Mouse (Mus musculus): Measurements from ENCODE around the gene Gm20721.
"Not testable (repeated sequence)": the region's sequence is repeated elsewhere in the genome, so short reads cannot be mapped to it uniquely, and the experiment has no call there.

Gm20721 gene

DNA sequence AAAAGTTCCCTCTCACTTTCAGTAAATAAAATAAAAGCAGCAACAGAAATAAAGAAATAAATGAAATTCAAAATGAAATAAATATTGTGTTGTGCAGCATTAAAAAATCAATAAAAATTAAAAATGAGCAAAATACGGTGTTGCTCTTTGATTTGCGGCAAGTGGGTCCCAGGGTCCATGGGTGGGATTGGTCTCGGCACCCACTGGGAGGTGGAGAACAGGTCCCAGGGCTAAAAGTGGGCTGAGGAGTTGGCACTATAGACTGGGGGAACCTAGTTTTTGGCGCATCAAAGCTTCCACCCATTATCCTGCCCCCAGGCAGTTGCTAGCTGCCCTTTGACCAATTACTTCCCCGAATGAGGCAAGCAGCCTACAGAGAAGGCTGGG lies at the start of gene Gm20721:
Gene Gm20721, minus strand, starts transcription at position 101 of the 387 bp plus-strand sequence.
- no peak for DNase-seq (ENCODE audit: low read depth, low spot score)

DNA sequence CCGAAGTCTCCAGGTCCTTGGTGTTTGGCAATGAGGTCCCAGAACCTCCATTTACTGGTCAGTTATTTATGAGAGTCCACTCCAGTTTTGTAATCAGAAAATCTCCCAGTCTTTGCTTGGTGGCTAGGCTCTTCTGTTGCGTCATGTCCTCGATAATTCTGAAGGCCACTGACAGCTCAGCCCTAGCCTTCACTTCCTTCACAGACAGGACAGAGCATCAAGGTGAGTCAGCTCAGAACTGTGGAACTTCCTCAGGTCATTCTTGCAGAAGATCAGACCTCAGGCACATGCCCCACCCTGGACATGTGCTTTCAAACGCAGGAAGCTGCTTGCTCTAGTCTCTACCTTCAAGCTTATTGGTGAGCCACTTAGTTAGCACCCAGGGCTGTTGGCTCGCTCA lies 46.9 kb upstream of the Gm20721 start:
- DNase-seq (ENCODE audit: low read depth, low spot score), result no peak

DNA sequence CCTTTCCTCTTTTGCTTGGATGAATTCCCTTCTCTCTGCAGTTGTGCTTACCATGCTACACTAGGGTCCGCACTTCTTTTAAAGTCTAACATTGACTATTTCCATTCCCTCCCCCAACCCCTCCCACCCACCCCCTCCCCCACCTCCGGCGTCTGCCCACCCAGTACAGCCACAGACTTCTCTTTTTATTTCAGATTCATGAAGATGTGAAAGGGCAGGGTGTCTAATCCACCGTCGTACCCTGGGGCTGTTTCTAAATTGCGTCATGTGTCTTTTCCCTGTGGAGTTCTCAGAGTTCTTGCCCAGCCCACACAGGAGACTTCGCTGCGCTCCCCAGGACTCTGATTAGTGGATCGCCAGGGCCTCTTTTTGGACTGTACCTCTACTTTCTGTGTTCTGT lies 46.0 kb upstream of the Gm20721 start:
- no peak for DNase-seq (ENCODE audit: low read depth, low spot score)

DNA sequence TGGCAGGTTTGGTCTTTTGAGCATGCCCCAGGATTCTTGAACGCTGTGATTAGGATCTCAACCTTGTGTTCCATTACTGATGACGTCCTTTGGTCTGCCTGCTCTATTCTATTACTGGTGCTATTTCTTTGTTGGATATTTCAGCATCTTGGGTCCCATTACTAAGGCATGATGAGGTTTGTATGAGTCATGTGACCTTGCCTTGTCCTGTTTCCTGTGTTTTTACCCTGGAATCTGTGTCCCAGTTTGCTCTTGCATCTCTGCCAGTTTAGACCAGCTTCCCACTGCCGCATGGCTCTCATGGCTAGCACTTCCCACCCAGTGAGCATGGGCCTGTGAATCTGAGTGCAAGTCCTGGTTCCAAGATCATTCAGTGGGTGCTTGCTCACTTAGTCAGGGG lies 45.4 kb upstream of the Gm20721 start:
- no peak for DNase-seq (ENCODE audit: low read depth, low spot score)

DNA sequence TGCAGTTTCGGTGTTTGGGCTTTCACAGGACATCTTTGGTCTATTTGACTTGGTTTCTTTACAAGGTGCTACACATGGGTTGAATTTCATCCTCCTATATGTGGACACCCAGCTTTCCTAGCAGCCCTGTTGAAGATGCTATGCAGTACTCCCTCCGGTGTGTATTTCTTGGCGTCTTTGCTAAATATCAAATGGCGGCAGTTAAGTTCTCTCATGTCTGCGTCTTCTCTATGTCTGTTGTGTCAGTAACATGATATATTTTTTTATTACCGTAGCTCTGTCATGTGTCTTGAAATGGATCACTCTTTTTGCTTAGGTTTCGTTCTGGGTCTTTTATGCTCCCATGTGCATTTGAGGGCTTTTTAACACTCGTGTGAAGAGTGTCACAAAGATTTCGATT lies 34.5 kb upstream of the Gm20721 start:
- no peak for DNase-seq (ENCODE audit: low read depth, low spot score)

DNA sequence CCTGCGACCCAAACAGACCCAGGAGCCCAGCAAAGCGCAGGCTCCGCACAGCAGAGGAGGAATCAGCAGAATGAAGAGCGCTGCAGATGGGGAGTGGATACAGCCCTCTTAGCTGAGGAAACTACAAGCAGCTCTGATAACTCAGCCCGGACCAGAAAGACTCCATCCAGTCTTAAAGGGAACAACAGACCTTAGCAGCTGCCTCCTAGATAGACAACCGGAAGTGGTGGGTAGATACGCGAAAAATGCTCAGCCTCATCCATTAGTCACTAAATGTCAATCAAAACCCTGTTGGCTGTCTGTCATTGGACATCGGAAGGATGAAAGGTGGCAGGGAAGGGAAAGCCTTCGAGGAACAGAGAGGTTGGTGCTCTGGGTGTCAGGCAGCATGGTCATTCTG lies 20.1 kb upstream of the Gm20721 start:
- DNase-seq (ENCODE audit: low read depth, low spot score), result no peak

GRCm38 (mm10) chr2:174359656-174360055 lies 13.1 kb upstream of the Gm20721 start:
- no peak for DNase-seq (ENCODE audit: low read depth, low spot score)

DNA sequence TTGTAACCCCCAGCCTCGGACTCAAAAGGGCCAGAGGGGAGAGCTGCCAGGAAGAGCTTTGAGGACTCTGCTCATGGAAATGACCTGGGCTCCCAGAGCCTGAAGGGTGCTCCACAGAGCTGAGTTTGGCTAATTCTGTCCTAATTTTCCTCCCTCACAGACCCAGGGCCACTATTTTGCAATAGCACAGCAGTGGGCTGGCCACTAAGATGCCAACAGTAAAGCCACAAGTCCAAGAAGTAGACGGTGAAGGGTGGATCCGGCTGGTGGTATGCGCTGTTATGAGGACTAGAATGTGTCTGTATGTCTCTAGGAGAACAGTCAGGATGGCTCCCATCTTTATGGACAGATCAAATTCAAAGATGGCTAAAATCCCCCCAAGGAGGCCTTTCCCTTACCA lies 12.0 kb upstream of the Gm20721 start:
- no peak for DNase-seq (ENCODE audit: low read depth, low spot score)

DNA sequence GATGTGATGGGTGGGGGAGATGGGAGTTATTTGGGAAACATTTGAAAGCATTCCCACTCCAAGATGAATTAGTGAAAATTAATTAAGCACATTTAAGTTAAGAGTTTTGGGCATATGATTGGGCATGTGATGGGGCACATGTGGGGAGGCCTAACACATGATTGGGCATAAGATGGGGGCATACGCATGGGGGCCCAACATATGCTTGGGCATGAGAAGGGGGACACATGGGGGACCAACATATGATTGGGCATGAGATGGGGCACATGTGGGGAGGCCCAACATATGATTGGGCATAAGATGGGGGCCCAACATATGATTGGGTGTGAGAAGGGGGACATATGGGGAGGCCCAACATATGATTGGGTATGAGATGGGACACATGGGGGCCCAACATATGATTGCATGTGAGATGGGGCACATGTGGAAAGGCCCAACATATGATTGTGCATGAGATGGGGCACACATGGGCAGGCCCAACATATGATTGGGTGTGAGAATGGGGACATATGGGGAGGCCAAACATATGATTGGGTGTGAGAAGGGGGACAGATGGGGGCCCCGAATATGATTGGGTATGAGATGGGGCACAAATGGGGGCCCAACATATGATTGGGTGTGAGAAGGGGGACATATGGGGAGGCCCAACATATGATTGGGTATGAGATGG lies 622 bp upstream of the Gm20721 start:
- DNase-seq (ENCODE audit: low read depth, low spot score), result not testable (repeated sequence)

- DNase-seq (ENCODE audit: low read depth, low spot score), result no peak
These were observed 1.5 kb downstream of the Gm20721 start for GRCm38 (mm10) chr2:174344996-174345395.

GRCm38 (mm10) chr2:174344003-174344655 lies 2.4 kb downstream of the Gm20721 start:
- peak; percentile 75 for DNase-seq (ENCODE audit: low read depth, low spot score)

DNA sequence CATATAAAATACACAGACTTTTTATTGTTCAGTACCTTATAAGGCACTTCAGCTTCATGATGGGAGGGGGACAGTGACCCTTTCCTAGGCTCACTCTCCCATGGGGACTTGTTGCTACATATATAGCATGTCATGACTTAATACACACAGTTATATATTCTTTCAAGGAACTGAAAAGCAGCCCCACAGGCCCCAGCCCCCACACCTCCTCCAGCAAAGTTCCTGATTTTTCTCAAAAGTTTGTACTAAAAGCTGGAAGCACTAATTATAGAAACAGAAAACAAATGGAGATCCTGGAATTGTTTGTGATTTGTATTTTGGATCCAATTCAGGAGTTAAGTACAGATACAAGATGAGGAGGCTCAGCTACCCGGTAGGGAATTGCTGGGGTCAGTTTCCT lies 2.9 kb downstream of the Gm20721 start:
- DNase-seq (ENCODE audit: low read depth, low spot score), result no peak

GRCm38 (mm10) chr2:174342793-174343400 lies 3.6 kb downstream of the Gm20721 start:
- no peak for DNase-seq (ENCODE audit: low read depth, low spot score)

DNA sequence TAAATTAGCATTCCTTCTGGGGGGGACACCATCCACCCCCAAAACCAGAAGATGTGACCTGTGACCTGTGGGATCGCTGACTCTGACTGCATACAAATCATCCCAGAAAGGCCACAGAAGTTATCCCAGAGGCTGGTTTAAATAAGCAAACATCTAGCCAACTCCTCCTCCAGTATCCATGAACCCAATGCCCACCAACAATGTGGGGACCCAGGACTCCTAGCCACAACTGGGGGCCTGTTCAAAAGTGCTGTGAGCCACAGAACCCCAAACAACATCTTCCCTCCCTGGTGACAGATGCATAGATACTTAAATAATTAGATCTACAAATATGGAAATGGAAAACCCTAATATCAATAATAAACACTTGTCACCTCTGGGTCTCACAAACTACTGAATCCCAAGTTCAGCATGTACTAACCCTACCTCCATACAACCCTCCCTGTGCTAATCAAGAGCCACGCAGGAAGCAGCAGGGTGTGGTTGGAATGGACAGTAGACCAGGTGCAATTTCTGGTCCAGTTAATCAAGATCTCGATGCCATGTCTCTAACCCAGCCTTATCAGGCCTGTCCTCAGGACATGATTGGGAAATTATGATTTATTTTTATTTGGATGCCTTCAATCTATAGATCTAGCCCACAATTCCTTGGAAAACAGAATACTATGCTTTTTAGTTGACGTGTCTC lies 5.5 kb downstream of the Gm20721 start:
- DNase-seq (ENCODE audit: low read depth, low spot score), result no peak

- DNase-seq (ENCODE audit: low read depth, low spot score), result no peak
These were observed 6.2 kb downstream of the Gm20721 start for GRCm38 (mm10) chr2:174340229-174340892.

GRCm38 (mm10) chr2:174339701-174340100 lies 6.8 kb downstream of the Gm20721 start:
- DNase-seq (ENCODE audit: low read depth, low spot score), result no peak

DNA sequence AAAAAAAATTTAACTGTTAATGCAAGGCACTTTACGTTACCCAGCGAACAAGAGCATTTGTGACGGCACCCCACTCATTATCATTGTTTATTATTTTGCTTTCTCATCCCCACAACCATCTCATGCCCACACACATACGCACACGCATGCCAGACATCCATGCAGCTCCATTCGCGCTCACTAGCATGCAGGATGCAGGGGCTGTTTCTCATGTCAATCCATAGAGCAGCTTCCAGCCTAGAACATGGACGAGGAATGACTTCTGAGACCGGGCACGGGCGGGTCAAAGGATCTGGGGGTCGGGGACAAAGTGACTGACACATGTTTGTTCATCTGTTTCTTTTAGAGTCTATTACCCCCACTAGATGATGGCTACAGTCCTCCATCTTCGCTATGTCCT lies 9.2 kb downstream of the Gm20721 start:
- DNase-seq (ENCODE audit: low read depth, low spot score), result no peak

DNA sequence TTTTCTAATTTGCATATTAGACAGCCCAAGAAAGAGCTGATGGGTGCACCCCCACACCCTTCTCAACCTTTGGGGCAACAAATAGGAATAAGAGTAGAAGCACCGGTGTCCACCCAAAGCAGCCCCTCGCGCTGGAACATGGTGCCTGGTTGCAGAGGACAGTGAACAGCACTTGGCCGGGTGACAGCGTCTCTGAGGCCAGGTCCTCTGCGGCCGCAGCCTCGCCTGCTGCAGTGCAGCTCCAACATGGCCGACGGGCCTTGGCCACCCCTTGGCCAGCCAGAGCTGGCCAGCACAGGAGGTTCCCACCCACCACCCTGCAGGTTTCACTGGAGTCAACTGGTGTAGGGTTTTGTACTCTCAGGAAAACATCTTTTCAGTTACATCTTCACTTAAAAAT lies 12.1 kb downstream of the Gm20721 start:
- no peak for DNase-seq (ENCODE audit: low read depth, low spot score)

DNA sequence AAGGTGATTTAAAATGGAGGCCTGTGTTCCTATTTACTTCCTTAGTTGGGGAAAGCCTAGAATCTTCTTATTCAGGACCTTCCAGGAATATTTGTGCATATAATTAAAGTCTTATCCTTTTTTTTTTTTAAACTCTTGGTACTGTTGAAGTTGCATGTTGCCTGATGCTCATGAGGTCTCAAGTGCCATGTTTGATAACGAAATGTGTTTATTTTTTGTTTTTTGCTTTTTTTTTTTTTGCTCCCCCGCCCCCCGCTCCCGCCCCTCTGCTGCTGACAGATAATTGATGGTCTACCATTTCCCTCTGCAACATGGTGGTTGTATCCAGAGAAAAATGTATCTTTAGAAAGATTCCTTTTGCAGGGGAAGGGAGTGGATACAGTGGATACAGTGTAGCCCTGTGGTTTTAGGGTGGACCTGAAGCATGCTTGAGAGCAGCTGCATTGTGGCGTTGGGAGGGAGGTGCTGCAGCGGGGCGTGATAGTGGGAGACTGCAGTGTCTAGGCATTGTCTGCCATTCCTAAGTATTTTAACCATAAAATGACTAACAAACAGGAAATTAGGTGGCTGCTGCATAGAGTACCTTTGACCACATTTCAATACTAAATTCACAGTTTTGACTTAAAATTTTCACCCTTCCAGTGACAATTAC lies 13.1 kb downstream of the Gm20721 start:
- no peak for DNase-seq (ENCODE audit: low read depth, low spot score)

DNA sequence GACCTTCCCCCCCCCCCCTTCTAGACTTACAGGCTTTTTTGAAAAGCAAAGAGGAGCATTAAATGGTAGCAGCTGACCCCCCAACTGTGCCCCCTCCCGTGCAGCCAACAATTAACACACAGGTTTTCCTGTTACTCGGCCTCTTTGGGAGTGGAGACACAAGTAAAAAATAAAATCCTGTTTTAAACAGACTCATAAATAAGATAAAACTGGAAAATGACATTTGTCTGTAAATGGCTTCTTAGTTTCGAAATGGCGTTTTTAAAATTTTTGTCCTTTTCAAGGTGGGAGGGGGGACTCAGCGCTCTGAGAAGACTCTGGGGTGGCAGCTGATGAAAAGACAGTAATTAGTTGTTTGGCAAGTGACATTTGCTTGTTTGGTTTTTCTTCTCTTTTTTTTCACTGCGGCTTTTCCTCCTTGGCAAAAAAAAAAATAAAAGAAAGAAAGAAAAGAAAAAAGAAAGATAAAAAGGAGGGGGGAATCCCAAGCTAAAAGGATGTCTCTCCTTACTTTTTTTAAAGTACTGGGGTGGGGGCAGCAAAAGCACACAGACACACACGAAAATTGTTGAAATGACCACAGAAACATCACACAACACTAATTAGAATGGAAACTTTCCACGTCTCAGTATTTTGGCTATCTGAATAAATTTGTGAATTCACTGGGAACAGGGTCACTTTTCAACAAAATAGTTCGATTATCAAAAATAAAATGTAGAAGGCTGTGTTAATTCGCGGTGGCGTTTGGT lies 15.1 kb downstream of the Gm20721 start:
- no peak for DNase-seq (ENCODE audit: low read depth, low spot score)
